Mouse (Mus musculus): Measurements from ENCODE around the gene Gm9044. TPM values are rescaled to one million over a fixed set of nuclear protein-coding genes. Genes with fewer than 3 reads are reported as not detected.
"Not testable (repeated sequence)": the region's sequence is repeated elsewhere in the genome, so short reads cannot be mapped to it uniquely, and the experiment has no call there.

Gene Gm9044
- total RNA-seq (2021) = not detected

- not testable (repeated sequence) for DNase-seq (ENCODE audit: extremely low spot score in 1 of 2, low spot score in 1 of 2)
These were observed at the start of gene Gm9044 for GRCm38 (mm10) chr10:118332308-118332707. Gm9044 (minus strand) TSS chr10:118332408.

GRCm38 (mm10) chr10:118370443-118370842, 38.2 kb upstream of the Gm9044 start:
- peak; percentile 63 to 78 for DNase-seq (ENCODE audit: extremely low spot score in 1 of 2, low spot score in 1 of 2)

- DNase-seq (ENCODE audit: extremely low spot score in 1 of 2, low spot score in 1 of 2) = no peak
These were observed 37.3 kb upstream of the Gm9044 start for GRCm38 (mm10) chr10:118369518-118369917.

GRCm38 (mm10) chr10:118354005-118354404, 21.8 kb upstream of the Gm9044 start, which contains the start of gene Gm9049:
Gm9049 (minus strand) TSS chr10:118354105.
- DNase-seq (ENCODE audit: extremely low spot score in 1 of 2, low spot score in 1 of 2) = not testable (repeated sequence)

- not testable (repeated sequence) for DNase-seq (ENCODE audit: extremely low spot score in 1 of 2, low spot score in 1 of 2)
These were observed 16.4 kb upstream of the Gm9044 start, which contains the start of gene Gm9048 for GRCm38 (mm10) chr10:118348579-118348978. Gm9048 (minus strand) TSS chr10:118348679.

- not testable (repeated sequence) for DNase-seq (ENCODE audit: extremely low spot score in 1 of 2, low spot score in 1 of 2)
These were observed 10.9 kb upstream of the Gm9044 start, which contains the start of gene Gm9046 for GRCm38 (mm10) chr10:118343155-118343554. Gm9046 (minus strand) TSS chr10:118343255.

GRCm38 (mm10) chr10:118337731-118338130, 5.5 kb upstream of the Gm9044 start, which contains the start of gene Gm9045:
Gm9045 (minus strand) TSS chr10:118337831.
- DNase-seq (ENCODE audit: extremely low spot score in 1 of 2, low spot score in 1 of 2) = not testable (repeated sequence)

GRCm38 (mm10) chr10:118326869-118327268, 5.3 kb downstream of the Gm9044 start, which contains the start of gene Gm9040:
Gm9040 (minus strand) TSS chr10:118326969.
- not testable (repeated sequence) for DNase-seq (ENCODE audit: extremely low spot score in 1 of 2, low spot score in 1 of 2)

- DNase-seq (ENCODE audit: extremely low spot score in 1 of 2, low spot score in 1 of 2) = no peak
These were observed 13.2 kb downstream of the Gm9044 start for GRCm38 (mm10) chr10:118319024-118319423.

GRCm38 (mm10) chr10:118302133-118302532, 30.1 kb downstream of the Gm9044 start:
- DNase-seq (ENCODE audit: extremely low spot score in 1 of 2, low spot score in 1 of 2) = not testable (repeated sequence)

- DNase-seq (ENCODE audit: extremely low spot score in 1 of 2, low spot score in 1 of 2) = no peak
These were observed 37.3 kb downstream of the Gm9044 start, which contains the start of gene Iltifb for GRCm38 (mm10) chr10:118294938-118295337. Iltifb (minus strand) TSS chr10:118295038.

- DNase-seq (ENCODE audit: extremely low spot score in 1 of 2, low spot score in 1 of 2) = not testable (repeated sequence)
These were observed 49.2 kb downstream of the Gm9044 start for GRCm38 (mm10) chr10:118283016-118283415.

GRCm38 (mm10) chr10:118282565-118282964, 49.6 kb downstream of the Gm9044 start:
- not testable (repeated sequence) for DNase-seq (ENCODE audit: extremely low spot score in 1 of 2, low spot score in 1 of 2)

Other genes starting within 250 kb of the Gm9044 start
- 10 to 100 TPM in 1 of 2 experiments, 1 to 10 TPM in 1; 8.4 to 10.1 TPM for gene Mdm1, start 190.6 kb downstream of the Gm9044 start, total RNA-seq (2021)
- gene Il22, start 127.5 kb downstream of the Gm9044 start, total RNA-seq (2021) = not detected
- under 1 TPM; 0.89 to 0.92 TPM for gene Gm32717, start 91.6 kb downstream of the Gm9044 start, total RNA-seq (2021)
- under 1 TPM; 0.89 to 0.92 TPM for gene Gm32802, start 73.7 kb downstream of the Gm9044 start, total RNA-seq (2021)
- not detected for gene Iltifb, start 37.4 kb downstream of the Gm9044 start, total RNA-seq (2021)
- gene Gm9040, start 5.4 kb downstream of the Gm9044 start, total RNA-seq (2021) = not detected
- gene Gm9045, start 5.4 kb upstream of the Gm9044 start, total RNA-seq (2021) = not detected
- not detected for gene Gm9046, start 10.8 kb upstream of the Gm9044 start, total RNA-seq (2021)
- not detected for gene Gm9048, start 16.3 kb upstream of the Gm9044 start, total RNA-seq (2021)
- not detected for gene Gm9049, start 21.7 kb upstream of the Gm9044 start, total RNA-seq (2021)
- not detected for gene Ifng, start 108.6 kb upstream of the Gm9044 start, total RNA-seq (2021)

Data from layer of hippocampus, postnatal 25 days (tissue).